Mouse (Mus musculus): Measurements from ENCODE around the gene Msrb3.

Gene Msrb3

GRCm38 (mm10) chr10:120861674-120862073 lies 37.2 kb downstream of the Msrb3 start:
- DNase-seq (ENCODE audit: low read depth, low spot score), result no peak

GRCm38 (mm10) chr10:120861194-120861593 lies 37.7 kb downstream of the Msrb3 start:
- DNase-seq (ENCODE audit: low read depth, low spot score), result no peak

- DNase-seq (ENCODE audit: low read depth, low spot score), result no peak
These were observed 41.3 kb downstream of the Msrb3 start for GRCm38 (mm10) chr10:120857531-120858001.

GRCm38 (mm10) chr10:120854329-120854728 lies 44.6 kb downstream of the Msrb3 start:
- no peak for DNase-seq (ENCODE audit: low read depth, low spot score)

- no peak for DNase-seq (ENCODE audit: low read depth, low spot score)
These were observed 45.1 kb downstream of the Msrb3 start for GRCm38 (mm10) chr10:120853816-120854215.

- no peak for DNase-seq (ENCODE audit: low read depth, low spot score)
These were observed 47.6 kb downstream of the Msrb3 start for GRCm38 (mm10) chr10:120851196-120851781.

GRCm38 (mm10) chr10:120850391-120851195 lies 48.3 kb downstream of the Msrb3 start:
- no peak for DNase-seq (ENCODE audit: low read depth, low spot score)

- no peak for DNase-seq (ENCODE audit: low read depth, low spot score)
These were observed 50.2 kb downstream of the Msrb3 start for GRCm38 (mm10) chr10:120848677-120849076.

GRCm38 (mm10) chr10:120847785-120848184 lies 51.1 kb downstream of the Msrb3 start:
- DNase-seq (ENCODE audit: low read depth, low spot score), result no peak

- DNase-seq (ENCODE audit: low read depth, low spot score), result no peak
These were observed 58.9 kb downstream of the Msrb3 start for GRCm38 (mm10) chr10:120839966-120840365.

GRCm38 (mm10) chr10:120834531-120834930 lies 64.4 kb downstream of the Msrb3 start:
- no peak for DNase-seq (ENCODE audit: low read depth, low spot score)

- peak; percentile 13 for DNase-seq (ENCODE audit: low read depth, low spot score)
These were observed 65.1 kb downstream of the Msrb3 start for GRCm38 (mm10) chr10:120833836-120834235.

GRCm38 (mm10) chr10:120827761-120828160 lies 71.1 kb downstream of the Msrb3 start:
- DNase-seq (ENCODE audit: low read depth, low spot score), result no peak

- DNase-seq (ENCODE audit: low read depth, low spot score), result no peak
These were observed 71.9 kb downstream of the Msrb3 start for GRCm38 (mm10) chr10:120826795-120827669.

- DNase-seq (ENCODE audit: low read depth, low spot score), result no peak
These were observed 72.5 kb downstream of the Msrb3 start for GRCm38 (mm10) chr10:120826381-120826780.

- no peak for DNase-seq (ENCODE audit: low read depth, low spot score)
These were observed 73.3 kb downstream of the Msrb3 start for GRCm38 (mm10) chr10:120825594-120825993.

GRCm38 (mm10) chr10:120821491-120822358 lies 77.2 kb downstream of the Msrb3 start:
- DNase-seq (ENCODE audit: low read depth, low spot score), result no peak

GRCm38 (mm10) chr10:120820781-120821300 lies 78.1 kb downstream of the Msrb3 start:
- no peak for DNase-seq (ENCODE audit: low read depth, low spot score)

GRCm38 (mm10) chr10:120815290-120815689 lies 83.6 kb downstream of the Msrb3 start:
- DNase-seq (ENCODE audit: low read depth, low spot score), result no peak

GRCm38 (mm10) chr10:120811796-120812443 lies 87.0 kb downstream of the Msrb3 start:
- no peak for DNase-seq (ENCODE audit: low read depth, low spot score)

Data from retina, adult 2 months (tissue).